Mouse (Mus musculus): ENCODE results near the gene Casp7.

The Casp7 gene

DNA sequence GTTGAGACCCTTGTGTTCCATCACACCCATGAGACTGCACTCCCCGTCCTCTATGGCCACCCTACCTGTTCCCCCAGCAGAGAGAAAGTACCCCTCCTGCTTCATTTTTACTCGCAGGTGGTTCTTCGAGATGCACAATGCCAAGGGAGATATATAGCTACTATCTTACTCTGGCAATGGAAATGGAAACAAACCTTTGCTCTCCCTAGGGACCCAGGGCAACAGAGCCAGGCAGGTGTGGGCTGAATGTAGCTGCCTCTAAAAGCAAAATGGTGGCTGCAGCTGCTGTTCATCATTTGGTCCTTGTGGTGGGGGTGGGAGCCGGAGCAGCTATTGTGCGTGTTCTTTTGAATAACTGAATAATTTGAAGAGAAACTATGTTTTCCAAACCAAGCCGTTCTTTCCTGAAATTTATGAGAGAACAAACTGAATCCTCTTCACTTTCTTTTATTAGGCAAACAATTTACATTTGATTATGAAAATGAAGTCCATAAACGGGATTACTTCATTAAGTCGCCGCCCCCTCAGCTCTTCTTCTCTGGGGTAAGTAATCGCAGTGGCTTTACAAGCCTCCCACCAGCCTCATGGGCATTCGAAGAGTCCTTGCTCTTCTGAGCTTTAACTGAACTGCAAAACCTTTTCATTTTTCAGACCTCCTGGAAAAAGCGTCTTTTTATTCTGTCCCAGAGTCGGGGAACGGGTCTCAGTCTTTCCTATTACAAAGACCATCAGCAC is 73.5 kb downstream of the Casp7 start:
- no peak for DNase-seq (ENCODE audit: extremely low spot score)

DNA sequence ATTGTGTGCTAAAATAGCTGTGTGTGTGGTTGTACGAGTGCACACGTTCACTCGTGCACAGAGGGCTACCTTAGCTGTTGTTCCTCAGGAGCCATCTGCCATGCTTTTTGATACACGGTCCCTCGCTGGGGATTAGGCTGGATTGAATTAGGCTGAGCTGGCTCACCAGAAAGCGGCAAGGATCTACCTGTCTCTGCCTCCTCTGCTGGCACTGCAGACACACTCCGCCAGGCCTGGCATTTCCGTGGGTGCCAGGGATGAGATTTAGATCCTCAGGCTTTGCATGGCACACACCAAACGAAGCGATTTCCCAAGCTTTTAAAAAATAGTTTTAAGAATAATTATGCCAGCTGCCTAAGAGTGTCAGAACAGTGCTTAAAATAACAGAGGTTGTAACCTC is 75.0 kb downstream of the Casp7 start:
- DNase-seq (ENCODE audit: extremely low spot score) = no peak

DNA sequence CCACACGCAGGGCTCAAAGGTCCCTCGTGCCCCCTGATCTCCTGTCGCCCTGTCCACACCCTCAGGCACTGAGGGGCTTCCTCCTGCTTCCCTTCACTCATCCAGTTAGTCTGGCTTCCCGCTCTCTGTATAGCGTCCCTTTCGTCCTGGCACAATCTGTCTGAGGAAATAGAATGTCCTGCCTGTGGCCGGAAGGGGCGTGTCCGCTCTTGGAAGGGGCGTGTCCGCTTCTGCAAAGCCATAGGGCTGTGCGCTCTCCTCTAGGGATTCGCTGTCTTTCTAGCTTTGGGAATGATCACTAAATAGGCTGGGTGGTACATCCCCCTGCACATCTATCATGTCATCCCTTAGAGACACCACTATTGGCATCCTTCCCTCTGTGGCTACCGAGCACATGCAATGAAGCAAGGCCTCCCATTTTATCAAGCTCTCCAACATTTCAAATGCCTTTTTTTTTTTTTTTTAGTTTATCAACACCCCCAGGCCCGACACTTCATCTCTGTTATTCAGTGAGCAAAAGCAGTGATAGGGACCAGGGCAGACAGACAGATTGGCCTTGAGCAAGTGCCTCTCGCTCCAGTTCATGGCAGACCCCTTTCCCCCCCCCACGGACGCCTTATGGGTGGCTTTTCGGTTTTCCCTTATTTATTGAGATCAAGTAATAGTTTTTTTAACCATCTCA is 78.1 kb downstream of the Casp7 start:
- peak; percentile 38 for DNase-seq (ENCODE audit: extremely low spot score)

DNA sequence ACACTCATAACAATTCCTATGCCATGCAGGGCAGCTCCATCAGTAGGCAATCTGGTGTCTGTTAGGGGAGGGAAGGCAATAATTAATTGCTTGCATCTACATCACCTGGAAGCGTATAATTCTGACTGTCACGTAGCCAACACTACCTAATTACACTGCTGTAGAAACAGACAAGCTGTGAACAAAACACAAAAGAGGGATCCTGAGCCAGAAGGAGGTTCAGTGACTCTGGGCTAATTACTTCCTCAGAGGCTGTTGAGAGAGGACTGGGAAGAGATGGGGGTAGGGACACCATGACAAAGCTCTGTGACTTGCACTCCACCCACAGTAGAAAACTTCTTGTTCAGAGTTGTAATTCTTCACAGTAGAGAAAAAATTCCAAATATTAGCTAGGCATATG is 79.6 kb downstream of the Casp7 start:
- no peak for DNase-seq (ENCODE audit: extremely low spot score)

DNA sequence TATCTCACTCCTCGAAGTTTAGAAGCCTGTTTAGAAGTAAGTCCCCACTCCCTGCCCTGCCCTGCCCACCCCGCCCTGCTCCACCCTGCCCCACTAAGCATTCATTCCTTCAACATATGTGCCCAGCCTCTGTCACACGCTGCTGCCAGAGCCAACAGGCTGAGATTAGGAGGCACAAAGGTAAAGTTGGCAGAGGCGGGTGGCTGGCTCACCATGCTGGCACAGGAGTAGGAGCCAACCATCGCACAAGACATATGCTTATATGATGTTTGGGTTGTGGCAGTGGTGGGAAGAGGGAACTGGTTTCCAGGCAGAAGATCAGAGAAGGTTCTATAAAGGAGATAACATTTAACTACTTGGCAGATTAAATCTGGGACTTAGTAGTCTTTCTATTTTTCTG is 80.3 kb downstream of the Casp7 start:
- DNase-seq (ENCODE audit: extremely low spot score) = no peak

DNA sequence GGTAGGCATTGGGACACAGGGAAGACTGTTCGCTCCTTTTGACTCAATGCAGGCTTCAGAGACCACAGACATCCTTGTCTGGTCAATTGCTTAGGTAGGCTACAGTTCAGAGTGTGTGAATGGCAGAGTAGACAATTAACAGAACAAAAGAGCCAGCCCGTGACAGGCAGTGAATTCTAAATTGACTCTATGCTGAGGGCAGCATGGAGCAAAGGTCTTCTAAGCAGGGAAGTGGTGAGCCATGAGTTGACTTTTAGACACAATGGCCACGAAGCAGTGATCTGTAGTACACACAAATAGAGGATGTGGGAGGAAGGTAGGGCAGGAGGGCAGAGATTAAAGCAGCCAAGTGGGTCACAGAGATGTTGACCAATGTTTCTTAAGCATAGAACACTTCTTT is 80.9 kb downstream of the Casp7 start:
- no peak for DNase-seq (ENCODE audit: extremely low spot score)

DNA sequence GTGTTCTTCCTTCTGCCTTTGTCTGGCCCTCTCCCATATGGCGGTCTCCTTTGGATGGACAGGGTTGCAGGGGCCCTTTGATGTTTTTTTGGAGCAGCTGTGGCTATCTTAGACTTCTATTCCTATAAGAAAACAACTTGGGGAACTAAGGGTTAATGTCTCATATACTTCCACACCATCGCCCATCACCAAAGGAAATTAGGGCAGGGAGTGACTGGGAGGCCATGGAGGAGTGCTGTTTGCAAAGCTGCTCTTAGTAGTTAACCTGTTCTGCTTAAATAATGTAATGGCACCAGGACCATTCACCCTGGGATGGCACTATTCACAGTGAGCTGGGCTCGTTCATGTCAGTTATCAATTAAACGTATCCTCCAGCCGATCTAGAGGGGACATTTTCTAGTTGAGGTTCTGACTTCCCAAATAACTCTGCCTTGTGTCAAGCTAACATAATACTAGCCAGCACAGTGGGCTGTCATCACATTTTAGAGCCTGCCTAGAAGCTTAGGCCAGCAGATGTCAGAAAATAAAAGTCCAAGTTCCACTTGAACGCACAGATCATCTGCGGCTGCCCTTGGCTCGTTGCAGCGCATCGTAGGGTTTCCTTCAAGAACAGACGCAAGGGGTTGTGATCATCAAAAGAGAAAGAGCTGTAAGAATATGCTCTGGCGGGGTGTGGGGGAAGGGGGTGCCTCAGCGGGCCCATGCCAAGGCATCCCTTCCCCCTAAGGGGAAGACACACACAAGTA is 87.9 kb downstream of the Casp7 start:
- no peak for DNase-seq (ENCODE audit: extremely low spot score)

DNA sequence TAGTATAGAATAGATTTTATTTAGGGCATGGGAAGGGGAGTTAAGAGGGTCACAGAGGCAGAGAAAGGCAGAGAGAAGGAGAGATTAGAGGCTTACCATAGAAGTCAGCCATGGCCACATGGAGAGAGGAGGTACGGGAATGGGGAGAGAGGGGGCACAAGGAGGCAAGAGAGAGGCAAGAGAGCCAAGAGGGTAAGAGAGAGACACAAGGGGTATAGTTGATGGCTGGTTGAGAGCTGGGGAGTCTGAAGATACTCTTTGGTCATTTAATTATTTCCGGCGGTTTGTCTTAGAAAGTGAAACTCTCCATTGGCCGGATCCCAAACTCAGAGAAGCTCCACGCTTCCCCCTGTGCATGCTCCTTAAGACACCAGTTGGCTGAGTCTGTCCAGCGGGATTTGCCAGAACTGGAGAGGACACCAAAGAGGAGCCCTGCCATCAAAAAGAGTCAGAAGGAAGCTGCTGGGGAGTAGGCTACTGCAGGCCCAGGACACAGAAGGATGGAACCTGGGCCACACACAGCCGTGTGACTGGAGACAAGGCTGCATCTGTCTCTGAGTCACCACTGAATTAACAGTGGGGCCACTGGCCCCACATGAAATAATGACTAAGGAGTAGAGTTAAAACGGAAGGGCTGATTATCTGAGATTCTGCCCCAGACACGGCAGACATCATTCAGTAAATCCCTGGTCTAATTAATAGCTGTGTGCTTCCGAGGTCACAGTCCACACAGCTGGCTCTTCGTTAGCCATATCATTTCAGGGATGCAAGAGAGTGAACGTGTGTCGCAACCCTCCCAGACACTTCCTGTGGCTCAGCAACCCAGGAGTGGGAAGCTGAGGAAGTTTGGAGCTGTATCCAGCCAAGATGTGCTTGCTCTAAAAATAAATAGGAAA is 88.7 kb downstream of the Casp7 start:
- DNase-seq (ENCODE audit: extremely low spot score) = no peak

DNA sequence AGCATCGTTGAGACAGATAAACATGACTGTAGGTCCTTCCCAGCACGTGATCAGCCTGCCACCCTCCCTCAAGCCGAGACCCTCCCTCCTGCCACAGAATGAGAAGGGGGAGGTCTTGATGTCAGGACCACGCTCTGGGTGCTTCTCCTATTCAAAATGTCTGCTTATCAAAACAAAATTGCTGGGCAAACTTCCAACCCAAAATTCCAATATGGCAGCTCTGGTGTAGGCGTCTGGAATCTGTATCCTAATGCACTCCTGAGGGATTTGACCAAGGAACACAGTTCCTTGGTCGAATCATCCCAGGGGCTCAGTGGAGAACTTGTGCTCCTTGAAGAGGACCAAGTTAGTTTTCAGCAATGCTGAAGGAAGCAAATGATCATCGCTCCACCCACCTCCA is 90.0 kb downstream of the Casp7 start:
- DNase-seq (ENCODE audit: extremely low spot score) = no peak

DNA sequence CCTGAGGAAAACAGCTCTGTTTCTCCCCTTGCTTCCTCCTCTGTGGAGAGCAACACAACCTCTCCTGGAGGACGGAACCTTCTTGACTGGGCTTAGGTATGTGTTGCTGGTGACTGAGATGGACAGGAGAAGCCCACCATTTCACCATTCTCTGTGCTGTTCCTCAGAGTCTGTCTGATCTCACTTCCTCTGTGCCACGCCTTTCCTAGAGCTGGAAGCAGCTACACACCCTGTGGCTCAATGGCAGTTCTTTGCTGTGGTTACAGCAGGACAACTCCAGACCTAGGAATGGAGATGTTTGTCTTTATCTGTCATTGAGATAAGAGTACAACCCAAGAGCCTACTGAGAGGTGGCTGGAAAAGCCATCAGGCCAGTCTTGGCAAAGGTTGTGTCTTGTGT is 90.4 kb downstream of the Casp7 start:
- DNase-seq (ENCODE audit: extremely low spot score) = no peak

DNA sequence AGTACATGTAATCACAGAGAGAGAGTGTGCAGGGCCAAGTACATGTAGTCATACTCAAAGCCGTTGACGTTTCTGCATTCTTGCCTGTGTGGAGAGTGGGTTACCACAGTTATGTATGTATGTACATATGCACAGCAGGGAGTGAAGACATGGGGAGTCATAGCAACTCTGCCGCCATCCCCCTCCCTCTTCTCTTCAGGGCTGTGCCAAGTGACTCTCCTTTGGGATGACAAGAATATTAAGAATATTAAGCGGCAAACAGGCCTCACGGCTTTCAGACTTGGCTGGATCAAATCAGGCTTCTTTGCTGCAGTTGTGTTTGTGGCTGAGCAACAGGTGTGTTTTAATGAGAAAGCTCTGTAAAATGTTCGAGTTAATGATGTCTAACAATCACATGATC is 92.7 kb downstream of the Casp7 start:
- DNase-seq (ENCODE audit: extremely low spot score) = no peak

Data from embryo, embryonic 9.5 days (tissue).